Comparison of ENCODE assay signal across 18 mouse cellular contexts in genomic region chr6:50326192-50326591, GRCm38 (mm10).
DNase-seq lines count a peak whose midpoint lies in the region; ATAC-seq lines count a peak whose summit lies in the region.
"Had no signal": no experiment of that assay in that cellular context is flagged by ENCODE, and none has a peak within 500 bp of the region (broad histone marks: within the 10 kb centered on the region; RNA-seq: fewer than 3 reads in every experiment).

No protein-coding gene starts in this region.

- 79% methylated on average over 4 of the region's 4 CpGs for WGBS in heart, embryonic 13.5 days

- no peaks in the 10 kb centered on the region for H3K27me3 ChIP-seq in heart, embryonic 13.5 days (replicated peaks)
- H3K27me3 ChIP-seq: embryonic facial prominence, embryonic 13.5 days; forebrain, embryonic 12.5 days; hindbrain, embryonic 12.5 days had no signal

- H3K4me2 ChIP-seq in heart, embryonic 13.5 days: no peak overlapping the region
- H3K4me2 ChIP-seq: embryonic facial prominence, embryonic 13.5 days; forebrain, embryonic 12.5 days; hindbrain, embryonic 12.5 days had no signal

- no peak for ATAC-seq in heart, embryonic 13.5 days (ENCODE audit: extremely low read depth, insufficient number of reproducible peaks, low FRiP score, low TSS enrichment)
- ATAC-seq: forebrain, embryonic 16.5 days; hindbrain, postnatal 0 days; intestine, postnatal 0 days had no signal

- H3K27ac ChIP-seq in heart, embryonic 13.5 days (replicated peaks): peak overlapping the region; percentile 79
- H3K27ac ChIP-seq: embryonic facial prominence, embryonic 13.5 days; forebrain, embryonic 12.5 days; hindbrain, embryonic 12.5 days; hindbrain, postnatal 0 days had no signal

- H3K9ac ChIP-seq in heart, embryonic 13.5 days: no peak overlapping the region; the same call in 1 of the 2 replicates
- H3K9ac ChIP-seq: embryonic facial prominence, embryonic 13.5 days; forebrain, embryonic 12.5 days; hindbrain, embryonic 12.5 days had no signal

- H3K4me1 ChIP-seq in heart, embryonic 13.5 days: peaks cover 36% of the 10 kb centered on the region

- no peaks in the 10 kb centered on the region for H3K9me3 ChIP-seq in heart, embryonic 13.5 days
- H3K9me3 ChIP-seq: embryonic facial prominence, embryonic 13.5 days; forebrain, embryonic 12.5 days; hindbrain, embryonic 12.5 days had no signal

- no peak overlapping the region for H3K4me3 ChIP-seq in heart, embryonic 13.5 days
- H3K4me3 ChIP-seq: embryonic facial prominence, embryonic 13.5 days; forebrain, embryonic 12.5 days; hindbrain, embryonic 12.5 days had no signal

- H3K36me3 ChIP-seq in heart, embryonic 13.5 days: peaks cover 23% of the 10 kb centered on the region
- H3K36me3 ChIP-seq: forebrain, embryonic 12.5 days; hindbrain, embryonic 12.5 days had no signal

- DNase-seq in heart, adult 9 months (ENCODE audit: low spot score in 2 of 2): no peak
- DNase-seq in thymus, postnatal 0 days (ENCODE audit: low spot score): peak; percentile 15
- DNase-seq in thymus, postnatal 10 days (ENCODE audit: low spot score in 2 of 2): no peak
- peak; percentile 57 for DNase-seq in induced T-regulatory cell, adult 2 months (ENCODE audit: low read depth)
- DNase-seq in adrenal gland, postnatal 25 days: no peak
- DNase-seq: adrenal gland, postnatal 14 days; cerebellum, adult 18-20 months; cerebellum, adult 9-11 months; cerebellum, postnatal 36 days; gastrocnemius, postnatal 10 days; kidney, adult 8-10 months had no signal

Comparison
In these comparisons a context has a peak if more than half of its experiments do, and no peak if none do; other contexts are left out.
1. DNase-seq: peak in thymus, postnatal 0 days (single experiment) and induced T-regulatory cell, adult 2 months (single experiment); none in heart, adult 9 months (0 of 2), thymus, postnatal 10 days (0 of 2) and adrenal gland, postnatal 25 days (single experiment).